Mouse (Mus musculus) CH12.LX (cell line): Measurements from ENCODE around the gene Tmc7. TPM values are rescaled to one million over a fixed set of nuclear protein-coding genes. Genes with fewer than 3 reads are reported as not detected.

Source experiments
- DNase-seq: peaks from one replicate; pipeline ENCODE4 v3.0.0-alpha.2; 2013; ENCODE audit errors: extremely low read depth
- H3K27ac ChIP-seq: 2 replicates; pipeline ENCODE4 v1.5.1; 2012; ENCODE audit warnings: low read depth, mild to moderate bottlenecking, control low read depth, moderate library complexity; ENCODE audit not compliant: insufficient read depth
- H3K27me3 ChIP-seq: replicated peaks from 2 replicates; pipeline ENCODE3; 2012; ENCODE audit warnings: inconsistent platforms
- H3K36me3 ChIP-seq, 2 experiments: replicated peaks in 1 of 2; 2 replicates each; pipeline versions ENCODE3 to v1.6.1; 2012; ENCODE audit warnings: inconsistent platforms in 1 of 2, low read length in 1 of 2, mild to moderate bottlenecking in 1 of 2, mixed read lengths in 1 of 2, moderate library complexity in 1 of 2; ENCODE audit not compliant: control insufficient read depth in 1 of 2, insufficient read depth in 1 of 2
- H3K4me1 ChIP-seq, 2 experiments: 2 replicates each; pipeline ENCODE4 v1.6.1; 2012; ENCODE audit warnings: inconsistent platforms in 1 of 2, moderate library complexity in 1 of 2; ENCODE audit not compliant: insufficient read depth in 2 of 2, control insufficient read depth in 1 of 2
- H3K4me2 ChIP-seq: 2 replicates; pipeline ENCODE4 v1.6.1; 2012; ENCODE audit warnings: low read depth, mild to moderate bottlenecking, control low read depth; ENCODE audit not compliant: poor library complexity, insufficient read depth, severe bottlenecking
- H3K4me3 ChIP-seq, 3 experiments: fragments of 150-350 bp in 1 of 3; sonication (generic) in 1 of 3; replicated peaks in 1 of 3; 2 replicates each; pipeline versions ENCODE3 to v1.5.1; 2011 to 2012; ENCODE audit warnings: low read depth in 2 of 3, low read length in 2 of 3, mild to moderate bottlenecking in 2 of 3, moderate library complexity in 2 of 3, control low read depth in 1 of 3, improper control_type of control experiment in 1 of 3, inconsistent platforms in 1 of 3, mixed read lengths in 1 of 3; ENCODE audit not compliant: poor library complexity in 1 of 3
- H3K79me2 ChIP-seq: replicated peaks from 2 replicates; pipeline ENCODE4 v1.6.1; 2012; ENCODE audit warnings: mild to moderate bottlenecking, moderate library complexity; ENCODE audit not compliant: control insufficient read depth, poor library complexity, insufficient read depth, severe bottlenecking; ENCODE audit errors: extremely low read depth
- H3K9ac ChIP-seq: 2 replicates; pipeline ENCODE4 v1.6.1; 2012; ENCODE audit warnings: low read depth, mild to moderate bottlenecking, control low read depth, moderate library complexity; ENCODE audit not compliant: insufficient read depth
- H3K9me3 ChIP-seq: replicated peaks from 2 replicates; pipeline ENCODE3; 2012; ENCODE audit warnings: low read length, inconsistent platforms, mixed read lengths
- BHLHE40 ChIP-seq: IDR thresholded peaks from 2 replicates; pipeline ENCODE4 v1.6.1; 2011; ENCODE audit warnings: mild to moderate bottlenecking, low read depth, low read length, improper control_type of control experiment
- CHD1 ChIP-seq: IDR thresholded peaks from 2 replicates; pipeline ENCODE4 v1.6.1; 2012; ENCODE audit warnings: low read depth, low read length, improper control_type of control experiment, inconsistent platforms
- CHD2 ChIP-seq: IDR thresholded peaks from 2 replicates; pipeline ENCODE4 v1.6.1; 2011; ENCODE audit warnings: low read length, improper control_type of control experiment
- ETS1 ChIP-seq: conservative IDR thresholded peaks from 2 replicates; pipeline ENCODE4 v1.6.1; 2012; ENCODE audit warnings: low read depth, mild to moderate bottlenecking, inconsistent platforms, low read length, improper control_type of control experiment, moderate library complexity
- GABPA ChIP-seq: IDR thresholded peaks from 2 replicates; pipeline ENCODE4 v1.6.1; 2012; ENCODE audit warnings: low read depth, low read length, improper control_type of control experiment, inconsistent platforms; ENCODE audit not compliant: insufficient replicate concordance
- IRF4 ChIP-seq: IDR thresholded peaks from 2 replicates; pipeline ENCODE4 v1.6.1; 2014; ENCODE audit warnings: low read depth, mild to moderate bottlenecking, inconsistent platforms, low read length, improper control_type of control experiment
- JUN ChIP-seq: IDR thresholded peaks from 2 replicates; pipeline ENCODE4 v1.6.1; 2011; ENCODE audit warnings: low read depth, mild to moderate bottlenecking, low read length, improper control_type of control experiment, moderate library complexity; ENCODE audit not compliant: insufficient read depth
- JUND ChIP-seq: conservative IDR thresholded peaks from 2 replicates; pipeline ENCODE4 v1.6.1; 2011; ENCODE audit warnings: low read depth, low read length, improper control_type of control experiment
- KAT2A ChIP-seq: IDR thresholded peaks from 2 replicates; pipeline ENCODE4 v1.6.1; 2012; ENCODE audit warnings: low read length, improper control_type of control experiment, inconsistent platforms; ENCODE audit not compliant: insufficient replicate concordance
- MAX ChIP-seq: IDR thresholded peaks from 2 replicates; pipeline ENCODE4 v1.6.1; 2011; ENCODE audit warnings: low read length, improper control_type of control experiment
- MAZ ChIP-seq: IDR thresholded peaks from 2 replicates; pipeline ENCODE4 v1.6.1; 2012; ENCODE audit warnings: low read depth, mild to moderate bottlenecking, inconsistent platforms, low read length, improper control_type of control experiment, moderate library complexity
- MEF2A ChIP-seq: IDR thresholded peaks from 2 replicates; pipeline ENCODE4 v1.6.1; 2014; ENCODE audit warnings: low read depth, mild to moderate bottlenecking, inconsistent platforms, low read length, improper control_type of control experiment, borderline replicate concordance
- MXI1 ChIP-seq: IDR thresholded peaks from 2 replicates; pipeline ENCODE4 v1.6.1; 2011; ENCODE audit warnings: mild to moderate bottlenecking, low read depth, low read length, improper control_type of control experiment
- MYC ChIP-seq: IDR thresholded peaks from 2 replicates; pipeline ENCODE4 v1.6.1; 2011; ENCODE audit warnings: low read depth, mild to moderate bottlenecking, improper control_type of control experiment, low read length
- PAX5 ChIP-seq: IDR thresholded peaks from 2 replicates; pipeline ENCODE4 v1.6.1; 2012; ENCODE audit warnings: low read length, inconsistent platforms, mixed read lengths
- POLR2A ChIP-seq: IDR thresholded peaks from 2 replicates; pipeline ENCODE4 v1.6.1; 2011; ENCODE audit warnings: low read depth, mild to moderate bottlenecking, improper control_type of control experiment, low read length
- RAD21 ChIP-seq: IDR thresholded peaks from 2 replicates; pipeline ENCODE4 v1.6.1; 2011; ENCODE audit warnings: low read depth, mild to moderate bottlenecking, low read length, improper control_type of control experiment, moderate library complexity
- RCOR1 ChIP-seq: conservative IDR thresholded peaks from 2 replicates; pipeline ENCODE4 v1.6.1; 2012; ENCODE audit warnings: low read depth, mild to moderate bottlenecking, inconsistent platforms, low read length, improper control_type of control experiment
- SIN3A ChIP-seq: IDR thresholded peaks from 2 replicates; pipeline ENCODE4 v1.6.1; 2012; ENCODE audit warnings: low read length, improper control_type of control experiment, inconsistent platforms
- SMC3 ChIP-seq: IDR thresholded peaks from 2 replicates; pipeline ENCODE4 v1.6.1; 2011; ENCODE audit warnings: low read depth, low read length, improper control_type of control experiment
- TCF12 ChIP-seq: IDR thresholded peaks from 2 replicates; pipeline ENCODE4 v1.6.1; 2014; ENCODE audit warnings: low read depth, mild to moderate bottlenecking, inconsistent platforms, low read length, improper control_type of control experiment
- UBTF ChIP-seq: IDR thresholded peaks from 2 replicates; pipeline ENCODE4 v1.6.1; 2012; ENCODE audit warnings: low read depth, mild to moderate bottlenecking, inconsistent platforms, low read length, improper control_type of control experiment, moderate library complexity
- USF1 ChIP-seq: IDR thresholded peaks from 2 replicates; pipeline ENCODE4 v1.6.1; 2014; ENCODE audit warnings: low read depth, mild to moderate bottlenecking, inconsistent platforms, low read length, improper control_type of control experiment
- ZC3H11A ChIP-seq: IDR thresholded peaks from 2 replicates; pipeline ENCODE4 v1.6.1; 2012; ENCODE audit warnings: low read depth, mild to moderate bottlenecking, inconsistent platforms, low read length, improper control_type of control experiment
- ZMIZ1 ChIP-seq: IDR thresholded peaks from 2 replicates; pipeline ENCODE4 v1.6.1; 2012; ENCODE audit warnings: low read depth, mild to moderate bottlenecking, inconsistent platforms, low read length, improper control_type of control experiment
- ZNF384 ChIP-seq: IDR thresholded peaks from 2 replicates; pipeline ENCODE4 v1.6.1; 2012; ENCODE audit warnings: low read depth, low read length, improper control_type of control experiment, inconsistent platforms
- dilution Hi-C: fragments of 300-500 bp; cut with MboI; formaldehyde crosslinking; loops from 2 replicates; pipeline ENCODE4 v1.14.3; 2020; ENCODE audit warnings: low sequenced_read_pairs; ENCODE audit not compliant: extremely low pct_unique_long_range_greater_than_20kb, extremely low pct_ligation_motif_present
- in situ Hi-C: fragments of 300-500 bp; cut with MboI; formaldehyde crosslinking; loops from 3 replicates; pipeline ENCODE4 v1.14.3; 2019; ENCODE audit warnings: low sequenced_read_pairs, low pct_ligation_motif_present, low pct_unique_long_range_greater_than_20kb, mixed read lengths
- polyA plus RNA-seq: library from polyadenylated mRNA; unstranded; fragments of >175 nt; gene quantifications from 2 replicates; pipeline ENCODE4 v1.2.1, GENCODE M21; 2012; ENCODE audit warnings: low read depth; ENCODE audit not compliant: insufficient read length
- total RNA-seq, 2 experiments: library from RNA; depleted of rRNA; stranded (reverse); fragments of 300-350 nt in 1 of 2; fragments of >200 nt in 1 of 2; gene quantifications; 2 replicates each; pipeline ENCODE4 v1.2.3; 2012 to 2014

Gene Tmc7
- total RNA-seq (2012; rRNA removed) = not detected in 2 replicates
- 0.13 TPM in 1 of 2 replicates, not detected in the other for total RNA-seq (2014; rRNA removed)
- polyA plus RNA-seq = 0.26 TPM in 1 of 2 replicates, not detected in the other

GRCm38 (mm10) chr7:118584257-118584907 is at the start of gene Tmc7:
Gene Tmc7, minus strand, starts transcription at chr7:118584736.
- Histone ChIP-seq H3K9me3 (peaks cover 26% of the 10 kb centered on the region), H3K4me2 (no peak within 1 kb of the TSS), H3K4me1 (no peaks in the 10 kb centered on the region; a peak in 1 of 4 replicates), H3K36me3 (no peaks in the 10 kb centered on the region), H3K27me3 (peaks cover 27% of the 10 kb centered on the region), H3K4me3 (no peak within 1 kb of the TSS), H3K9ac (no peak within 1 kb of the TSS), H3K27ac (no peak within 1 kb of the TSS), H3K79me2 (no peaks in the 10 kb centered on the region)
- dilution Hi-C loops (no loop called here), in situ Hi-C loops (no loop called here)
- no peak for DNase-seq
- TF ChIP-seq RAD21 (no peak), JUND (no peak), USF1 (no peak), MAZ (no peak), BHLHE40 (no peak), JUN (no peak), CHD1 (no peak), KAT2A (no peak), GABPA (no peak), MAX (no peak), SIN3A (no peak), TCF12 (no peak), POLR2A (no peak), PAX5 (no peak), MXI1 (no peak), ZC3H11A (no peak), ZNF384 (no peak), UBTF (no peak), RCOR1 (no peak), IRF4 (no peak)

GRCm38 (mm10) chr7:118633951-118634350 is 49.4 kb upstream of the Tmc7 start:
- Histone ChIP-seq H3K4me2 (no peak overlapping the region), H3K9ac (no peak overlapping the region), H3K79me2 (no peaks in the 10 kb centered on the region), H3K27me3 (no peaks in the 10 kb centered on the region), H3K9me3 (no peaks in the 10 kb centered on the region), H3K4me1 (0 out of 4 replicates have a peak, but pooled peaks cover 0 to 3% of the 10 kb centered on the region in 2 experiments), H3K36me3 (no peaks in the 10 kb centered on the region), H3K4me3 (no peak overlapping the region), H3K27ac (no peak overlapping the region)
- dilution Hi-C loops = no loop called here
- TF ChIP-seq ZMIZ1 = no peak
- no peak for TF ChIP-seq CHD2
- no peak for TF ChIP-seq MEF2A
- no peak for TF ChIP-seq JUND
- no peak for TF ChIP-seq ETS1
- TF ChIP-seq MYC = no peak
- no peak for TF ChIP-seq SMC3
- in situ Hi-C loops = no loop called here
- no peak for DNase-seq
